Mouse (Mus musculus) heart, embryonic 15.5 days (tissue): ENCODE measurements at regions not wholly inside any gene's neighbourhood (a gene's known extent, or its start where the extent isn't known, plus 50 kb on each side); places are given as distances from the start of the nearest gene placed in this dataset.

Experiments used
- ATAC-seq: fragments of 200-750 bp; cut with Nextera tagmentation; replicated peaks from 2 replicates; pipeline ENCODE4 v1.8.0; 2017; ENCODE audit warnings: low read depth, moderate TSS enrichment; ENCODE audit not compliant: insufficient number of reproducible peaks, insufficient read depth, low FRiP score
- H3K27ac ChIP-seq: fragments of 300-500 bp; sonication (generic); 2 replicates; pipeline ENCODE4 v1.5.1; 2015; ENCODE audit warnings: mild to moderate bottlenecking, inconsistent platforms
- H3K27me3 ChIP-seq: fragments of 300-500 bp; sonication (generic); 2 replicates; pipeline ENCODE4 v1.6.1; 2015; ENCODE audit warnings: inconsistent platforms
- H3K36me3 ChIP-seq: fragments of 300-500 bp; sonication (generic); 2 replicates; pipeline ENCODE4 v1.6.1; 2015; ENCODE audit warnings: mild to moderate bottlenecking, inconsistent platforms
- H3K4me1 ChIP-seq: fragments of 300-500 bp; sonication (generic); replicated peaks from 2 replicates; pipeline ENCODE4 v1.6.1; 2015; ENCODE audit warnings: inconsistent platforms
- H3K4me2 ChIP-seq: fragments of 300-500 bp; sonication (generic); 2 replicates; pipeline ENCODE4 v1.6.1; 2015; ENCODE audit warnings: inconsistent platforms, mild to moderate bottlenecking, moderate library complexity
- H3K4me3 ChIP-seq: fragments of 300-500 bp; sonication (generic); 2 replicates; pipeline ENCODE4 v1.5.1; 2015; ENCODE audit warnings: mild to moderate bottlenecking, inconsistent platforms
- H3K9ac ChIP-seq: fragments of 300-500 bp; sonication (generic); 2 replicates; pipeline ENCODE4 v1.6.1; 2015; ENCODE audit warnings: mild to moderate bottlenecking, inconsistent platforms
- H3K9me3 ChIP-seq: fragments of 300-500 bp; sonication (generic); replicated peaks from 2 replicates; pipeline ENCODE4 v1.6.1; 2016; ENCODE audit warnings: inconsistent platforms
- WGBS: fragments of 180-500 bp; shearing (Covaris S2); methylation state at CpG from one replicate; pipeline ENCODE4 v1.1.7; 2015; ENCODE audit warnings: mixed read lengths; 5-methylcytosine and 5-hydroxymethylcytosine counted together

- ATAC-seq, result no peak
- Histone ChIP-seq H3K27ac (no peak overlapping the region), H3K4me2 (no peak overlapping the region), H3K4me1 (0 out of 2 replicates have a peak, but pooled peaks cover 4% of the 10 kb centered on the region), H3K9ac (no peak overlapping the region), H3K27me3 (no peaks in the 10 kb centered on the region), H3K9me3 (no peaks in the 10 kb centered on the region), H3K36me3 (no peaks in the 10 kb centered on the region), H3K4me3 (no peak overlapping the region)
- WGBS, result 21% methylated on average over 2 of the region's 2 CpGs
Measured at GRCm38 (mm10) chr14:16964717-16965391, 145.9 kb upstream of the Rarb start.

GRCm38 (mm10) chr14:16962216-16962826 lies 143.4 kb upstream of the Rarb start:
- no peak overlapping the region for H3K9ac ChIP-seq

GRCm38 (mm10) chr14:16957802-16958201 lies 138.8 kb upstream of the Rarb start:
- Histone ChIP-seq H3K4me1 (peaks cover 13% of the 10 kb centered on the region), H3K9ac (no peak overlapping the region), H3K27me3 (no peaks in the 10 kb centered on the region), H3K9me3 (no peaks in the 10 kb centered on the region), H3K27ac (no peak overlapping the region), H3K36me3 (no peaks in the 10 kb centered on the region), H3K4me3 (no peak overlapping the region), H3K4me2 (no peak overlapping the region)
- 25% methylated on average over 3 of the region's 3 CpGs for WGBS
- no peak; the same call in 1 of the 2 replicates for ATAC-seq

More at GRCm38 (mm10) chr14:16962216-16962826, 143.4 kb upstream of the Rarb start:
- 84% methylated on average over 3 of the region's 3 CpGs for WGBS
- no peaks in the 10 kb centered on the region for H3K9me3 ChIP-seq
- no peak overlapping the region for H3K27ac ChIP-seq
- no peak overlapping the region for H3K4me3 ChIP-seq
- ATAC-seq, result no peak
- H3K27me3 ChIP-seq, result no peaks in the 10 kb centered on the region
- H3K4me1 ChIP-seq, result peaks cover 12% of the 10 kb centered on the region
- no peak overlapping the region for H3K4me2 ChIP-seq
- no peaks in the 10 kb centered on the region for H3K36me3 ChIP-seq

- H3K4me1 ChIP-seq, result peaks cover 9% of the 10 kb centered on the region
- H3K27me3 ChIP-seq, result no peaks in the 10 kb centered on the region
- no peak overlapping the region for H3K4me3 ChIP-seq
- H3K27ac ChIP-seq, result no peak overlapping the region
- H3K9ac ChIP-seq, result no peak overlapping the region
- no peak for ATAC-seq
- H3K9me3 ChIP-seq, result no peaks in the 10 kb centered on the region
- H3K4me2 ChIP-seq, result no peak overlapping the region
- WGBS, result 52% methylated on average over 6 of the region's 6 CpGs
- no peaks in the 10 kb centered on the region for H3K36me3 ChIP-seq
Measured at GRCm38 (mm10) chr14:16954511-16955443, 135.8 kb upstream of the Rarb start.

- no peak overlapping the region for H3K4me2 ChIP-seq
- H3K4me1 ChIP-seq, result 0 out of 2 replicates have a peak, but pooled peaks cover 4% of the 10 kb centered on the region
- no peaks in the 10 kb centered on the region for H3K9me3 ChIP-seq
- no peak overlapping the region for H3K27ac ChIP-seq
- H3K9ac ChIP-seq, result no peak overlapping the region
- H3K4me3 ChIP-seq, result no peak overlapping the region
- H3K36me3 ChIP-seq, result no peaks in the 10 kb centered on the region
- H3K27me3 ChIP-seq, result no peaks in the 10 kb centered on the region
- WGBS, result 52% methylated on average over 1 of the region's 1 CpGs
- no peak for ATAC-seq
Measured at GRCm38 (mm10) chr14:16948736-16949135, 129.8 kb upstream of the Rarb start.

DNA sequence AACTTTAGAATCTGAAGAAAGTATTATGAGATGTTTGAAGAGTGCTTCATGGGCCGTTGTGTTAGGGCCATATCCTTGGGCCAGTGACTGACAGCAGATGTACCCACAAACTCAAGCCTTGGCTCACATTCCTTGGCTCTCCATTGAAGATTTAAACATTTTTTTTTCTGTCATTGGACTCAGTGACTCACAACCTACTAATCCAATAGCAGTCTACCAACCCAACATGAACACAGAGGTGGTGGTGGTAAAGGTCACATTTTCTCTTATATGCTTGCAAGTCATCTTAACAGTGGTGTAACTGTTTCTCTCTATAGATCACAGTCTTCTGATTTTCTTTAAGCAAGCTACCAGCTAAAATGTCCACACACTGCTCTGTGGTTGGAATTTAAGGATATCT lies 125.5 kb upstream of the Rarb start:
- Histone ChIP-seq H3K9ac (no peak overlapping the region), H3K4me1 (0 out of 2 replicates have a peak, but pooled peaks cover 4% of the 10 kb centered on the region), H3K36me3 (no peaks in the 10 kb centered on the region), H3K9me3 (no peaks in the 10 kb centered on the region), H3K27ac (no peak overlapping the region), H3K27me3 (no peaks in the 10 kb centered on the region), H3K4me2 (no peak overlapping the region), H3K4me3 (no peak overlapping the region)
- 73% methylated on average over 1 of the region's 1 CpGs for WGBS
- ATAC-seq, result no peak

DNA sequence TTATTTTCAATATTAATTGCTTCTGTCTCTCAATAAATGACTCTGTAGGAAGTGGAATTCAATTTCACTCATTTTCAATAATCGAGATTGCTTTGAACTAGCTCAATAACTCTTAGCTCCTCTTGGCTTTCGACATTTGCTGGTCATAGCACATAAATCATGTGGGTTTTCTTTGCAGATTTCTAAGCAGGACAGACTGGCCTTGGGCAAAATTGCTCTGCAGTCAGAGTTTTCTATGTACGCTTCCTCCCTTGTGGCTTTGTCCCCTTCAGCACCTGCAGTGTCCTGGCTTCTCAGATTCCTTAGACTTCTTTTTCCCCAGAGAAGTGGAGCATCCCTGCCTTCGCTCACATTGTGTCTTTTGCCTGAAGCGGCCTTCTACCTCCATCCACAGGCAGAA lies 124.6 kb upstream of the Rarb start:
- H3K36me3 ChIP-seq, result no peaks in the 10 kb centered on the region
- no peaks in the 10 kb centered on the region for H3K4me1 ChIP-seq
- no peak for ATAC-seq
- no peak overlapping the region for H3K27ac ChIP-seq
- no peak overlapping the region for H3K9ac ChIP-seq
- H3K4me2 ChIP-seq, result no peak overlapping the region
- no peaks in the 10 kb centered on the region for H3K27me3 ChIP-seq
- WGBS, result 76% methylated on average over 5 of the region's 5 CpGs
- H3K4me3 ChIP-seq, result no peak overlapping the region
- no peaks in the 10 kb centered on the region for H3K9me3 ChIP-seq

- Histone ChIP-seq H3K9ac (no peak overlapping the region), H3K27ac (no peak overlapping the region), H3K4me1 (no peaks in the 10 kb centered on the region), H3K36me3 (no peaks in the 10 kb centered on the region), H3K4me3 (no peak overlapping the region), H3K4me2 (no peak overlapping the region), H3K27me3 (no peaks in the 10 kb centered on the region), H3K9me3 (no peaks in the 10 kb centered on the region)
- no peak for ATAC-seq
- 92% methylated on average over 2 of the region's 2 CpGs for WGBS
Measured at GRCm38 (mm10) chr14:16927136-16927535, 108.2 kb upstream of the Rarb start.

GRCm38 (mm10) chr14:16901534-16902147 lies 82.7 kb upstream of the Rarb start:
- ATAC-seq, result no peak
- 70% methylated on average over 9 of the region's 9 CpGs for WGBS
- Histone ChIP-seq H3K27ac (no peak overlapping the region), H3K27me3 (no peaks in the 10 kb centered on the region), H3K4me3 (no peak overlapping the region), H3K4me1 (no peaks in the 10 kb centered on the region), H3K9me3 (no peaks in the 10 kb centered on the region), H3K9ac (no peak overlapping the region), H3K4me2 (no peak overlapping the region), H3K36me3 (no peaks in the 10 kb centered on the region)

GRCm38 (mm10) chr14:16897747-16898544 lies 79.0 kb upstream of the Rarb start:
- H3K9me3 ChIP-seq, result no peaks in the 10 kb centered on the region
- H3K4me3 ChIP-seq, result no peak overlapping the region
- no peak overlapping the region for H3K4me2 ChIP-seq
- no peak for ATAC-seq
- no peaks in the 10 kb centered on the region for H3K36me3 ChIP-seq
- H3K9ac ChIP-seq, result no peak overlapping the region
- 41% methylated on average over 3 of the region's 3 CpGs for WGBS
- no peaks in the 10 kb centered on the region for H3K4me1 ChIP-seq
- H3K27me3 ChIP-seq, result no peaks in the 10 kb centered on the region
- no peak overlapping the region for H3K27ac ChIP-seq
